Mouse (Mus musculus) midbrain, embryonic 12.5 days (tissue): ENCODE measurements around the gene Ap1ar. TPM values are rescaled to one million over a fixed set of nuclear protein-coding genes. Genes with fewer than 3 reads are reported as not detected.

Source experiments
- ATAC-seq: fragments of 200-750 bp; cut with Nextera tagmentation; 2 replicates; pipeline ENCODE4 v1.8.0; 2017; ENCODE audit warnings: low read depth, moderate TSS enrichment, moderate library complexity; ENCODE audit not compliant: low FRiP score
- H3K27ac ChIP-seq: fragments of 300-500 bp; sonication (generic); replicated peaks from 2 replicates; pipeline ENCODE4 v1.5.1; 2016; ENCODE audit warnings: mild to moderate bottlenecking
- H3K27me3 ChIP-seq: fragments of 300-500 bp; sonication (generic); 2 replicates; pipeline ENCODE4 v1.6.1; 2016; ENCODE audit warnings: mild to moderate bottlenecking
- H3K36me3 ChIP-seq: fragments of 300-500 bp; sonication (generic); 2 replicates; pipeline ENCODE4 v1.6.1; 2016
- H3K4me1 ChIP-seq: fragments of 300-500 bp; sonication (generic); 2 replicates; pipeline ENCODE4 v1.6.1; 2016
- H3K4me2 ChIP-seq: fragments of 300-500 bp; sonication (generic); replicated peaks from 2 replicates; pipeline ENCODE4 v1.6.1; 2016; ENCODE audit warnings: mild to moderate bottlenecking, moderate library complexity
- H3K4me3 ChIP-seq: fragments of 300-500 bp; sonication (generic); 2 replicates; pipeline ENCODE4 v1.5.1; 2016; ENCODE audit warnings: mild to moderate bottlenecking
- H3K9ac ChIP-seq: fragments of 300-500 bp; sonication (generic); replicated peaks from 2 replicates; pipeline ENCODE4 v1.6.1; 2016; ENCODE audit warnings: mild to moderate bottlenecking, moderate library complexity
- H3K9me3 ChIP-seq: fragments of 300-500 bp; sonication (generic); 2 replicates; pipeline ENCODE4 v1.6.1; 2016; ENCODE audit warnings: mild to moderate bottlenecking
- WGBS: fragments of 180-500 bp; shearing (Covaris S2); methylation state at CpG from one replicate; pipeline ENCODE4 v1.1.7; 2016; 5-methylcytosine and 5-hydroxymethylcytosine counted together
- polyA plus RNA-seq: library from polyadenylated mRNA; unstranded; fragments of >200 nt; fragmentation: Nextera tagmentation; extraction: Ambion mirVana; gene quantifications from 2 replicates; pipeline ENCODE4 v1.2.1, GENCODE M21; 2016

The Ap1ar gene
- polyA plus RNA-seq, 1 experiment from 2014 or later: 71.0 TPM

- H3K4me3 ChIP-seq: no peak overlapping the region
- no peaks in the 10 kb centered on the region; the same call in 1 of the 2 replicates for H3K4me1 ChIP-seq
- no peak overlapping the region for H3K9ac ChIP-seq
- H3K36me3 ChIP-seq: peaks cover 60% of the 10 kb centered on the region
- WGBS: 96% methylated on average over 7 of the region's 7 CpGs
- H3K27ac ChIP-seq: no peak overlapping the region
- no peaks in the 10 kb centered on the region for H3K27me3 ChIP-seq
- ATAC-seq: no peak
- no peaks in the 10 kb centered on the region for H3K9me3 ChIP-seq
- no peak overlapping the region for H3K4me2 ChIP-seq
These were observed 28.2 kb downstream of the Ap1ar start for GRCm38 (mm10) chr3:127809103-127809502.

- Histone ChIP-seq H3K4me1 (no peaks in the 10 kb centered on the region; the same call in 1 of the 2 replicates), H3K4me2 (no peak overlapping the region), H3K9ac (no peak overlapping the region), H3K9me3 (no peaks in the 10 kb centered on the region), H3K4me3 (no peak overlapping the region), H3K27ac (no peak overlapping the region), H3K36me3 (peaks cover 54% of the 10 kb centered on the region), H3K27me3 (no peaks in the 10 kb centered on the region)
- 55% methylated on average over 5 of the region's 5 CpGs for WGBS
- ATAC-seq: peak; percentile 38; the same call in 1 of the 2 replicates
These were observed 29.5 kb downstream of the Ap1ar start for GRCm38 (mm10) chr3:127807846-127808245.

- Histone ChIP-seq H3K27me3 (no peaks in the 10 kb centered on the region), H3K4me2 (no peak overlapping the region), H3K4me3 (no peak overlapping the region)
These were observed 31.3 kb downstream of the Ap1ar start for GRCm38 (mm10) chr3:127805991-127806390.

GRCm38 (mm10) chr3:127805071-127805470 is 32.3 kb downstream of the Ap1ar start:
- H3K4me2 ChIP-seq: no peak overlapping the region
- H3K4me3 ChIP-seq: no peak overlapping the region
- H3K27me3 ChIP-seq: no peaks in the 10 kb centered on the region
- H3K9ac ChIP-seq: no peak overlapping the region
- WGBS: 70% methylated on average over 12 of the region's 12 CpGs
- no peak for ATAC-seq
- H3K4me1 ChIP-seq: no peaks in the 10 kb centered on the region; the same call in 1 of the 2 replicates
- no peak overlapping the region for H3K27ac ChIP-seq
- H3K9me3 ChIP-seq: no peaks in the 10 kb centered on the region
- peaks cover 36% of the 10 kb centered on the region for H3K36me3 ChIP-seq

More at GRCm38 (mm10) chr3:127805991-127806390, 31.3 kb downstream of the Ap1ar start:
- Histone ChIP-seq H3K36me3 (peaks cover 43% of the 10 kb centered on the region), H3K9ac (no peak overlapping the region), H3K27ac (no peak overlapping the region; the same call in 1 of the 2 replicates), H3K4me1 (no peaks in the 10 kb centered on the region; the same call in 1 of the 2 replicates), H3K9me3 (no peaks in the 10 kb centered on the region)
- no peak for ATAC-seq
- whole genome bisulfite sequencing: 96% methylated on average over 6 of the region's 6 CpGs

- no peaks in the 10 kb centered on the region; the same call in 1 of the 2 replicates for H3K4me1 ChIP-seq
- no peaks in the 10 kb centered on the region for H3K9me3 ChIP-seq
- H3K36me3 ChIP-seq: peaks cover 30% of the 10 kb centered on the region
- no peak overlapping the region for H3K4me3 ChIP-seq
- no peak for ATAC-seq
- no peak overlapping the region for H3K9ac ChIP-seq
- 90% methylated on average over 4 of the region's 4 CpGs for WGBS
- H3K27me3 ChIP-seq: no peaks in the 10 kb centered on the region
- no peak overlapping the region for H3K27ac ChIP-seq
- H3K4me2 ChIP-seq: no peak overlapping the region
These were observed 32.9 kb downstream of the Ap1ar start for GRCm38 (mm10) chr3:127804439-127804838.

- no peaks in the 10 kb centered on the region for H3K9me3 ChIP-seq
- peaks cover 16% of the 10 kb centered on the region for H3K36me3 ChIP-seq
- no peak overlapping the region for H3K9ac ChIP-seq
- WGBS: 47% methylated on average over 8 of the region's 8 CpGs
- no peak overlapping the region for H3K27ac ChIP-seq
- no peak overlapping the region for H3K4me2 ChIP-seq
- no peaks in the 10 kb centered on the region; the same call in 1 of the 2 replicates for H3K4me1 ChIP-seq
- no peak overlapping the region for H3K4me3 ChIP-seq
- ATAC-seq: no peak
- H3K27me3 ChIP-seq: no peaks in the 10 kb centered on the region
These were observed 34.5 kb downstream of the Ap1ar start for GRCm38 (mm10) chr3:127802814-127803213.

- ATAC-seq: no peak
- no peak overlapping the region for H3K9ac ChIP-seq
- peaks cover 5% of the 10 kb centered on the region for H3K36me3 ChIP-seq
- no peaks in the 10 kb centered on the region for H3K27me3 ChIP-seq
- no peak overlapping the region for H3K4me3 ChIP-seq
- no peak overlapping the region for H3K27ac ChIP-seq
- no peaks in the 10 kb centered on the region for H3K4me1 ChIP-seq
- 95% methylated on average over 8 of the region's 8 CpGs for WGBS
- no peaks in the 10 kb centered on the region for H3K9me3 ChIP-seq
- no peak overlapping the region for H3K4me2 ChIP-seq
These were observed 36.2 kb downstream of the Ap1ar start for GRCm38 (mm10) chr3:127801162-127801561.

DNA sequence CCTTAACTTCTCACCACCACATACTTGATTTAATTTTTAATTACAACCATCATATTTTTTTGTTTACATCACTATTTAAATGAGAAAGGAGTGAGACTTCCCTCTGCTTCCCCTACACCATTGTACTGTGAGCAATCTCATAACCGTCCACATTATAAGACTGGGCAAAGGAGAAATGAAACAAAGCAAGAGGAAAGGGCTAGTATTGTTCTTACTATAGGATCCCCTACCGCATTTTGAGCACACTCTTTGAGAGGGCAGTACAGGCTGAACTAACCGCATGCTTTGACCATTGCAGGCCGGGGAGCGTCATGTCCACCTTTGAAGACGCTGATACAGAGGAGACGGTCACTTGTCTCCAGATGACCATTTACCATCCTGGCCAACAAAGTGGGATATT is 41.1 kb downstream of the Ap1ar start:
- Histone ChIP-seq H3K4me3 (no peak overlapping the region), H3K4me2 (no peak overlapping the region), H3K27me3 (peaks cover 13% of the 10 kb centered on the region), H3K27ac (no peak overlapping the region), H3K9me3 (no peaks in the 10 kb centered on the region), H3K36me3 (no peaks in the 10 kb centered on the region), H3K4me1 (peaks cover 2% of the 10 kb centered on the region), H3K9ac (no peak overlapping the region)
- 97% methylated on average over 7 of the region's 7 CpGs for WGBS
- no peak for ATAC-seq

GRCm38 (mm10) chr3:127795762-127796161 is 41.6 kb downstream of the Ap1ar start:
- Histone ChIP-seq H3K9me3 (no peaks in the 10 kb centered on the region), H3K27me3 (peaks cover 16% of the 10 kb centered on the region), H3K9ac (no peak overlapping the region), H3K36me3 (no peaks in the 10 kb centered on the region), H3K4me2 (no peak overlapping the region), H3K4me1 (peaks cover 7% of the 10 kb centered on the region), H3K27ac (no peak overlapping the region), H3K4me3 (no peak overlapping the region)
- WGBS: 96% methylated on average over 3 of the region's 3 CpGs
- no peak for ATAC-seq

- peaks cover 16% of the 10 kb centered on the region for H3K4me1 ChIP-seq
- H3K9ac ChIP-seq: no peak overlapping the region
- ATAC-seq: no peak
- no peak overlapping the region for H3K4me3 ChIP-seq
- no peak overlapping the region for H3K4me2 ChIP-seq
- no peak overlapping the region for H3K27ac ChIP-seq
- H3K27me3 ChIP-seq: peaks cover 42% of the 10 kb centered on the region
- WGBS: 67% methylated on average over 7 of the region's 7 CpGs
- no peaks in the 10 kb centered on the region for H3K9me3 ChIP-seq
- H3K36me3 ChIP-seq: no peaks in the 10 kb centered on the region
These were observed 44.3 kb downstream of the Ap1ar start for GRCm38 (mm10) chr3:127793022-127793421.

- Histone ChIP-seq H3K27me3 (peaks cover 52% of the 10 kb centered on the region), H3K9me3 (no peaks in the 10 kb centered on the region), H3K4me2 (peak overlapping the region; percentile 78; the same call in 1 of the 2 replicates), H3K36me3 (no peaks in the 10 kb centered on the region), H3K4me1 (peaks cover 16% of the 10 kb centered on the region), H3K27ac (no peak overlapping the region), H3K4me3 (peak overlapping the region; percentile 60; the same call in 1 of the 2 replicates), H3K9ac (no peak overlapping the region)
- WGBS: 56% methylated on average over 4 of the region's 4 CpGs
- no peak for ATAC-seq
These were observed 45.4 kb downstream of the Ap1ar start for GRCm38 (mm10) chr3:127791595-127792561.

GRCm38 (mm10) chr3:127791056-127791483 is 46.3 kb downstream of the Ap1ar start:
- Histone ChIP-seq H3K4me2 (peak overlapping the region; percentile 78), H3K4me1 (peaks cover 16% of the 10 kb centered on the region), H3K27me3 (peaks cover 58% of the 10 kb centered on the region), H3K36me3 (no peaks in the 10 kb centered on the region), H3K27ac (no peak overlapping the region), H3K9ac (no peak overlapping the region; the same call in 1 of the 2 replicates), H3K4me3 (peak overlapping the region; percentile 60), H3K9me3 (no peaks in the 10 kb centered on the region)
- WGBS: 2% methylated on average over 15 of the region's 15 CpGs
- no peak for ATAC-seq
